ENCODE assay signal across 20 mouse cellular contexts in the genomic region with DNA sequence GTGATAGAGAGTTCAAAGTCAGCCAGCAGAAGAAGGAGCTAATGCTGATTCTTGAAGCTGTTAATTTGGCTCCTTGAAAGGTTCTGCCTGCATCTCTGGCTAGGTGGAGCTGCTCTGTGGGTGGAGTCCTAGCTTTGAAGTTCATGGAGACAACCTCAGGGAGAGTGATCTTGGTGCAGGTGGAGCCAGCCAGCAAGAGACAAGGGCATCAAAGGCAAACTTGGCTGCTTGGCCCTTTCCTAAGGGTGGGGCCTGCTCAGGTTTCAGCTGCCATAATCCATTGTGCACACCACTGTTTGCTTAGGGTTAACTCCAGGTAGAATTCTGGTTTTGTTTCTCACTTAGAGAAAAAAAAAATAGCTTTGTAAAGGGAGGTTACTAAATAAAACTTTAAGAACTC.
DNase-seq lines count a peak whose midpoint lies in the region; ATAC-seq lines count a peak whose summit lies in the region.
"Had no signal": no experiment of that assay in that cellular context is flagged by ENCODE, and none has a peak within 500 bp of the region (broad histone marks: within the 10 kb centered on the region; RNA-seq: fewer than 3 reads in every experiment).

No protein-coding gene starts in this region.

- H3K4me1 ChIP-seq in limb, embryonic 11.5 days (ENCODE audit: control insufficient read depth, insufficient read depth, low read length): no peaks in the 10 kb centered on the region
- no peaks in the 10 kb centered on the region for H3K4me1 ChIP-seq in limb, embryonic 10.5 days
- no peaks in the 10 kb centered on the region for H3K4me1 ChIP-seq in stomach, embryonic 14.5 days (ENCODE audit: control insufficient read depth, insufficient read depth, low read length)
- H3K4me1 ChIP-seq: forebrain, embryonic 15.5 days; hindbrain, embryonic 10.5 days had no signal

- H3K27ac ChIP-seq in limb, embryonic 11.5 days (replicated peaks; ENCODE audit: low read depth, low read length): no peak overlapping the region
- H3K27ac ChIP-seq in limb, embryonic 10.5 days: no peak overlapping the region
- H3K27ac ChIP-seq in stomach, embryonic 14.5 days (ENCODE audit: low read length): 0 out of 2 replicates have a peak overlapping the region, but pooled peaks have one; percentile 15
- H3K27ac ChIP-seq: forebrain, embryonic 15.5 days; heart, adult 2 months; hindbrain, embryonic 10.5 days; hindbrain, embryonic 14.5 days had no signal

- no peaks in the 10 kb centered on the region for H3K27me3 ChIP-seq in limb, embryonic 11.5 days (ENCODE audit: control insufficient read depth, insufficient read depth, low read length)
- no peaks in the 10 kb centered on the region for H3K27me3 ChIP-seq in limb, embryonic 10.5 days (ENCODE audit: low read depth, poor library complexity, severe bottlenecking)
- no peaks in the 10 kb centered on the region for H3K27me3 ChIP-seq in stomach, embryonic 14.5 days (ENCODE audit: control insufficient read depth, insufficient read depth, low read length)
- H3K27me3 ChIP-seq: forebrain, embryonic 15.5 days; heart, embryonic 12.5 days had no signal

- ATAC-seq in limb, embryonic 11.5 days (ENCODE audit: insufficient number of reproducible peaks, low FRiP score, low TSS enrichment, low read depth): no peak
- ATAC-seq in stomach, embryonic 14.5 days (ENCODE audit: insufficient number of reproducible peaks, insufficient read depth, low FRiP score, low read depth): peak; percentile 72; the same call in 1 of the 2 replicates
- ATAC-seq: activated CD4-positive, CD25-positive, alpha-beta regulatory T cell, adult 4 months; forebrain, embryonic 15.5 days had no signal

- no peak overlapping the region for H3K9ac ChIP-seq in limb, embryonic 11.5 days (ENCODE audit: low read length)
- H3K9ac ChIP-seq in stomach, embryonic 14.5 days (replicated peaks; ENCODE audit: low read depth, low read length): no peak overlapping the region
- H3K9ac ChIP-seq: forebrain, embryonic 15.5 days; heart, embryonic 12.5 days; hindbrain, embryonic 14.5 days had no signal

- no peak overlapping the region for H3K4me2 ChIP-seq in limb, embryonic 11.5 days (ENCODE audit: low read depth, severe bottlenecking)
- H3K4me2 ChIP-seq in stomach, embryonic 14.5 days (replicated peaks; ENCODE audit: low read depth, low read length): no peak overlapping the region
- H3K4me2 ChIP-seq: forebrain, embryonic 15.5 days; heart, embryonic 12.5 days; hindbrain, embryonic 14.5 days had no signal

- H3K36me3 ChIP-seq in limb, embryonic 11.5 days (ENCODE audit: control insufficient read depth, insufficient read depth, low read length): no peaks in the 10 kb centered on the region
- no peaks in the 10 kb centered on the region for H3K36me3 ChIP-seq in limb, embryonic 10.5 days
- no peaks in the 10 kb centered on the region for H3K36me3 ChIP-seq in stomach, embryonic 14.5 days (ENCODE audit: control insufficient read depth, insufficient read depth, low read length)
- H3K36me3 ChIP-seq: forebrain, embryonic 15.5 days; G1E; heart, embryonic 12.5 days; hindbrain, embryonic 10.5 days had no signal

- H3K4me3 ChIP-seq in limb, embryonic 11.5 days (ENCODE audit: low read depth, low read length): no peak overlapping the region
- no peak overlapping the region for H3K4me3 ChIP-seq in limb, embryonic 10.5 days
- no peak overlapping the region for H3K4me3 ChIP-seq in stomach, embryonic 14.5 days (ENCODE audit: low read depth, low read length)
- H3K4me3 ChIP-seq: forebrain, embryonic 15.5 days; heart, adult 2 months; heart, embryonic 12.5 days; hindbrain, embryonic 10.5 days had no signal

- DNase-seq in limb, embryonic 11.5 days (ENCODE audit: low spot score): peak; percentile 14
- DNase-seq in limb, embryonic 10.5 days (ENCODE audit: low spot score): no peak
- peak; percentile 7 for DNase-seq in ES-CJ7 (ENCODE audit: low read depth, low spot score)
- peak; percentile 11 for DNase-seq in WW6 (ENCODE audit: low read depth, low spot score)
- no peak for DNase-seq in urinary bladder, postnatal 10 days (ENCODE audit: low spot score)
- DNase-seq in ovary, postnatal 10 days (ENCODE audit: low spot score): no peak
- no peak for DNase-seq in cerebellum, postnatal 10 days
- DNase-seq: adrenal gland, postnatal 14 days; cerebellum, adult 11-12 months; cerebellum, adult 9-10 months; cerebellum, postnatal 36 days; gastrocnemius, postnatal 10 days; heart, adult 2 months had no signal

- H3K9me3 ChIP-seq in limb, embryonic 11.5 days (ENCODE audit: control insufficient read depth, low read length): no peaks in the 10 kb centered on the region
- H3K9me3 ChIP-seq in limb, embryonic 10.5 days (replicated peaks): no peaks in the 10 kb centered on the region
- no peaks in the 10 kb centered on the region for H3K9me3 ChIP-seq in stomach, embryonic 14.5 days (ENCODE audit: control insufficient read depth, low read depth, low read length)
- H3K9me3 ChIP-seq: forebrain, embryonic 15.5 days; G1E; heart, embryonic 12.5 days; hindbrain, embryonic 10.5 days had no signal

Comparison
In these comparisons a context has a peak if more than half of its experiments do, and no peak if none do; other contexts are left out.
1. DNase-seq: peak in limb, embryonic 11.5 days (single experiment), ES-CJ7 (single experiment) and WW6 (single experiment); none in limb, embryonic 10.5 days (single experiment), urinary bladder, postnatal 10 days (single experiment), ovary, postnatal 10 days (single experiment) and cerebellum, postnatal 10 days (0 of 2).